Mouse (Mus musculus): ENCODE measurements around the gene Ift57.

The Ift57 gene

DNA sequence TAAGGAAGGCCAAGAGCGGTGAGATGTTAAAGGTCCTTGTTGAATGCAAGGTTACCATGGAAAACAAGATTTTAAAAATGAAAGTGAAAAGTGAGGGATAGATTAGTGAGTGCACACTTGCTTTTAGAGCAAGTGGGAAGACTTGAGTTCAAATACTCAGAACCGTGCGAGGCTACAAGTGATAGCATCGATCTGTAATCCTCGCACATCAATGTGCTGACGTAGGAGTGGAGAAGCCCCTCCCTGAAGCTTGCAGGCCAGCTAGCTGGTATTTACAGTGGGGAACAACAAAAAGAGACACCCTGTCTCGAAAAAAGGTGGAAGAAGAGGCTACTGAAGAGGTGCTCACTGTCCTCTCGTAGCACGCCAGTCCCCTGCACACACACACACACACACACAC is 94.6 kb downstream of the Ift57 start:
- DNase-seq (ENCODE audit: low spot score): no peak

GRCm38 (mm10) chr16:49796271-49796670 is 97.2 kb downstream of the Ift57 start:
- DNase-seq (ENCODE audit: low spot score): no peak

GRCm38 (mm10) chr16:49796954-49797353 is 97.9 kb downstream of the Ift57 start:
- DNase-seq (ENCODE audit: low spot score): no peak

DNA sequence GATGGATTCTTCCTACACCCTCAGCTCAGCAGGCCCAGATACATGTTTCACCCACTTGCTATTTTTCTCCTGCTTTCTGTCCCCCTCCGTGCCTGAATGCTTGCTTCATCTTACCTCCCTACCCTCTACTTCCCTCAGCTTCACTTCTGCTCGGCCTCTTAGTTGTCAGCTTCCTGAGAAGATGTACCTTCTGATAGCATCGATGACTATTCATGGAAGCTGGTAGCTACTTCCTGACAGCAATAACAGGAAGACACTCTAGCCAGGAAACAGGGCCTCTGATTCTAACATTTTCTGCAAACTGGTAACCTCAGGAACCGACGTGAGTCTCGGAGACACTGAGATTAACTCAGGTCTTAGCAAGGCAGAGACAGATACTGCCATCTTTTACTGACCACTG is 99.8 kb downstream of the Ift57 start:
- no peak for DNase-seq (ENCODE audit: low spot score)

GRCm38 (mm10) chr16:49799597-49800561 is 100.8 kb downstream of the Ift57 start, which contains the start of gene Cd47:
Gene Cd47 (plus strand): TSS chr16:49800533.
- DNase-seq (ENCODE audit: low spot score): peak; percentile 13

DNA sequence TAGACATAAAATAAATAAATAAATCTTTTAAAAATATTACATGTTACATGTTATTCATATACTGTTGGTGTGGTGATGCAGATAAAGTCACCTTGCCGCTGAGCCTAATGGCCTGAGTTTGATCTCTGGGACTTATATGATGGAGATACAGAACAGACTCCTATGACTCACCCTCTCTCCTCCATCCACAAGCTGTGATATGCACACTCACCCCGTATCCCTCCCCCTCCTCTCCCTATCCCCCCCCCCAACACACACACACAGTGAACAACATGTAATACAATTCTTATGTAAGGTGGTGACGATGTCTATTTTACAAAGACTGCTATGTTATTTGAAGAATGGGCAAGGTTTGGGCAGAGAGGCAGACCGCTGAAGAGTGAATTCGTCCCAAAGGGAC is 102.0 kb downstream of the Ift57 start:
- DNase-seq (ENCODE audit: low spot score): no peak

- no peak for DNase-seq (ENCODE audit: low spot score)
Measured at GRCm38 (mm10) chr16:49801399-49801798, 102.4 kb downstream of the Ift57 start.

GRCm38 (mm10) chr16:49802993-49803392 is 104.0 kb downstream of the Ift57 start:
- DNase-seq (ENCODE audit: low spot score): no peak

GRCm38 (mm10) chr16:49803932-49804461 is 105.0 kb downstream of the Ift57 start:
- DNase-seq (ENCODE audit: low spot score): peak; percentile 13

DNA sequence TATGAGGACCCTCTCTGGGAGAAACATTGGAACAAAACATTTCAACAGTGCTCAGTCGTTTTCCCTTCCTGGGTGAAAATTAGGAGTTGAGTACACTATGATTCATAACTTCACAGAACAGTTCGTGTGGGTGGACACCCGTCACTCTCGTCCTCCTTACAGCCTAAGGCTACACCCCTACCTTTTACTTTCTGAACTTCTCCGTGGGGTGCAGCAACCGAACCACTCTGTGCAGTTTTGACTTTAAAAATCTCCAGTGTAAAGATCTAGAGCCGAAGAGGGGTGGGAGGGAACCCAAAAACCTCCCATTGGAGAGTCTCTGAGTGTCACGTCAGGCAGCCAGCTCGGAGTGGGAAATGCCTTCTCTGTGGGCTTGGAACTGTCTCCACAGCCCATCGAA is 107.9 kb downstream of the Ift57 start:
- DNase-seq (ENCODE audit: low spot score): no peak

DNA sequence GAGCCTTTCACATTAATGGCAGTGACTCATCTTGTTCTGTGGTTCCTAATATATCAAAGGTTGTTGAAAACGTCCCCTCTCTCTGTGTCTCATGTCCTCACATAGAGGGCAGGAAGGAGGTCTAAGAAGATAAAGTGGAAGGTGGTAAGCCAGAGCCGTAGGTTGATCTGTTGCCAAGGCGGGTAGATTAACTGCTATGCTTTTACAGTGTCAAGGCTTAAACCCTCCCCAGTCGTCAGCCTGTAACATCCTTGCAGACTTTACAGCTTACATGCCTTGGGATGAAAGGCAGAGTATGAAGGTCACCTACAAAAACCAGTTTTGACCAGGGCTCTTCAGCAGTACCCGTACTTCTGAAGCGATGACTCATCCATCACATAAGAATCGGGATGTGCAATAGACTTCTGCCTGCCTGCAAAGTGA is 108.4 kb downstream of the Ift57 start:
- DNase-seq (ENCODE audit: low spot score): no peak

GRCm38 (mm10) chr16:49807862-49808430 is 108.9 kb downstream of the Ift57 start:
- DNase-seq (ENCODE audit: low spot score): no peak

- DNase-seq (ENCODE audit: low spot score): no peak
Measured at GRCm38 (mm10) chr16:49811897-49812296, 112.9 kb downstream of the Ift57 start.

DNA sequence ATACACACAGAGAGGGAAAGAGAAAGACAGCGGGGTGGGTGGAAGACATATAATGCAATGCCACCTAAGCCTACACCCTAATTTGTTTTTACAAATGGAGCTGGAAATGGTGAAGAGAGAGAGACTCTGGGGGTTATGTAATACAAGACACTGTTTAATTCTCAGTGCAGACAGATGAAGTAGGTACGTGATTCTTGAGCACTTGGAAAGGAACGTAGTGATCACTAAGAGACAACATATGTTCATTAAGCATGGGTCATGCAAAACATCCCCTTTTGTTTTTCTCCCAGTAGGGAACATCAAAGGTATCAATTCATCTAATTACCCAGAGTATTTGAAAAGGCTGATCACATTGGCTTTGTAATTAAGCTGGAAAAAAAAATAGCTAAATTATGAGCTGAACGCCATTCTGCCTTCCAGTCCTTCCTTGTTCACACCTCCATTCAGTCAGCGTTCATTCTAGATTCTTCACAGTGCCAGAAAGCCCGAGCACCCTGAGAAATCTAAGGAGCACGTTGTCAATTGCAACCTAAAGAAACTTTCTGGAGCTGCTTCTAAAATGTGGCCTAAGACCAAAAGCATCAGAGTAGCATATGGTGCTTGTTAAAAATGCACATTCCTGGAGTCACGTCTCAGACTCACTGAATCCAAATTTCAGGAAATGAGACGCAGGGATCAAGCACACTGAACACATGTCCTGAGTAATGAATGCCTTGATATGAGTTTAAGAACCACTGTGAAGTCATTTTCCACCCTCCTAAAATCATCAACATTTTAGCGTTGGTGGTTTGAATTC is 114.0 kb downstream of the Ift57 start:
- DNase-seq (ENCODE audit: low spot score): no peak

GRCm38 (mm10) chr16:49814419-49814818 is 115.4 kb downstream of the Ift57 start:
- DNase-seq (ENCODE audit: low spot score): peak; percentile 19
